Mouse (Mus musculus) kidney, postnatal 25 days (tissue): Measurements from ENCODE around the gene Gucy2e.

ENCODE experiments used
- DNase-seq, 2 experiments: peaks; one replicate each; pipeline ENCODE4 v3.0.0; 2021; ENCODE audit warnings: mixed read lengths in 2 of 2

The Gucy2e gene

GRCm38 (mm10) chr11:69236926-69237260 is at the start of gene Gucy2e:
Gucy2e (minus strand) TSS chr11:69237036.
- no peak for DNase-seq

GRCm38 (mm10) chr11:69277267-69277666 is 40.4 kb upstream of the Gucy2e start:
- no peak for DNase-seq

GRCm38 (mm10) chr11:69276081-69276480 is 39.2 kb upstream of the Gucy2e start:
- no peak for DNase-seq

- DNase-seq, result no peak
Measured at GRCm38 (mm10) chr11:69275650-69276049, 38.8 kb upstream of the Gucy2e start.

GRCm38 (mm10) chr11:69272122-69272740 is 35.4 kb upstream of the Gucy2e start:
- DNase-seq, result peak; percentile 79 to 93

- DNase-seq, result peak; percentile 73 to 90
Measured at GRCm38 (mm10) chr11:69269575-69269974, 32.7 kb upstream of the Gucy2e start.

GRCm38 (mm10) chr11:69268100-69268499 is 31.3 kb upstream of the Gucy2e start:
- DNase-seq, result no peak

GRCm38 (mm10) chr11:69267341-69267740 is 30.5 kb upstream of the Gucy2e start:
- DNase-seq, result peak in 1 of 2 experiments; percentile 41

- peak in 1 of 2 experiments; percentile 14 for DNase-seq
Measured at GRCm38 (mm10) chr11:69266253-69266652, 29.4 kb upstream of the Gucy2e start.

GRCm38 (mm10) chr11:69265410-69265809 is 28.6 kb upstream of the Gucy2e start:
- DNase-seq, result no peak

- no peak for DNase-seq
Measured at GRCm38 (mm10) chr11:69264276-69264675, 27.4 kb upstream of the Gucy2e start.

- DNase-seq, result no peak
Measured at GRCm38 (mm10) chr11:69260111-69260510, 23.3 kb upstream of the Gucy2e start.

- DNase-seq, result peak in 1 of 2 experiments; percentile 30
Measured at GRCm38 (mm10) chr11:69258287-69258686, 21.5 kb upstream of the Gucy2e start.

GRCm38 (mm10) chr11:69257807-69258206 is 21.0 kb upstream of the Gucy2e start:
- peak in 1 of 2 experiments; percentile 25 for DNase-seq

GRCm38 (mm10) chr11:69257072-69257471 is 20.2 kb upstream of the Gucy2e start:
- no peak for DNase-seq

- DNase-seq, result no peak
Measured at GRCm38 (mm10) chr11:69254808-69255207, 18.0 kb upstream of the Gucy2e start.

- no peak for DNase-seq
Measured at GRCm38 (mm10) chr11:69253131-69253530, 16.3 kb upstream of the Gucy2e start.

- no peak for DNase-seq
Measured at GRCm38 (mm10) chr11:69251953-69252352, 15.1 kb upstream of the Gucy2e start.

- peak in 1 of 2 experiments; percentile 29 for DNase-seq
Measured at GRCm38 (mm10) chr11:69251135-69251842, 14.5 kb upstream of the Gucy2e start.

- DNase-seq, result no peak
Measured at GRCm38 (mm10) chr11:69250106-69250505, 13.3 kb upstream of the Gucy2e start.

GRCm38 (mm10) chr11:69249131-69249530 is 12.3 kb upstream of the Gucy2e start:
- no peak for DNase-seq

- peak in 1 of 2 experiments; percentile 5 for DNase-seq
Measured at GRCm38 (mm10) chr11:69245643-69246042, 8.8 kb upstream of the Gucy2e start.

- DNase-seq, result peak in 1 of 2 experiments; percentile 68
Measured at GRCm38 (mm10) chr11:69244911-69245310, 8.1 kb upstream of the Gucy2e start.
